Mouse (Mus musculus): ENCODE data around the gene Nxf3. TPM values are rescaled to one million over a fixed set of nuclear protein-coding genes. Genes with fewer than 3 reads are reported as not detected.

Gene Nxf3
- 0.09 TPM in 1 of 2 replicates, not detected in the other for polyA plus RNA-seq (2015; fragmentation: Nextera tagmentation; extraction: Ambion mirVana)

- Histone ChIP-seq H3K36me3 (ENCODE audit: control insufficient read depth, insufficient read depth) (no peaks in the 10 kb centered on the region), H3K4me1 (replicated peaks; ENCODE audit: control insufficient read depth, insufficient read depth, low read length) (no peaks in the 10 kb centered on the region), H3K9me3 (ENCODE audit: control insufficient read depth, low read length) (no peaks in the 10 kb centered on the region), H3K27ac (ENCODE audit: low read length) (no peak within 1 kb of the TSS), H3K27me3 (replicated peaks; ENCODE audit: control insufficient read depth, insufficient read depth, low read length) (no peaks in the 10 kb centered on the region), H3K9ac (replicated peaks; ENCODE audit: low read depth, low read length) (no peak within 1 kb of the TSS), H3K4me3 (replicated peaks; ENCODE audit: low read length) (no peak within 1 kb of the TSS), H3K4me2 (ENCODE audit: low read length) (no peak within 1 kb of the TSS)
- ATAC-seq, result no peak
- 87% methylated on average over 9 of the region's 9 CpGs for WGBS
Observed at GRCm38 (mm10) chrX:136085155-136085554, at the start of gene Nxf3. TSS of gene Nxf3 (minus strand) at chrX:136085255.

GRCm38 (mm10) chrX:136127744-136128064 lies 42.6 kb upstream of the Nxf3 start:
- 20% methylated on average over 5 of the region's 5 CpGs for WGBS
- Histone ChIP-seq H3K9me3 (ENCODE audit: control insufficient read depth, low read length) (no peaks in the 10 kb centered on the region), H3K4me1 (replicated peaks; ENCODE audit: control insufficient read depth, insufficient read depth, low read length) (no peaks in the 10 kb centered on the region), H3K27me3 (replicated peaks; ENCODE audit: control insufficient read depth, insufficient read depth, low read length) (no peaks in the 10 kb centered on the region), H3K4me3 (replicated peaks; ENCODE audit: low read length) (no peak overlapping the region), H3K4me2 (ENCODE audit: low read length) (no peak overlapping the region), H3K36me3 (ENCODE audit: control insufficient read depth, insufficient read depth) (no peaks in the 10 kb centered on the region), H3K9ac (replicated peaks; ENCODE audit: low read depth, low read length) (no peak overlapping the region), H3K27ac (ENCODE audit: low read length) (no peak overlapping the region)
- no peak for ATAC-seq

DNA sequence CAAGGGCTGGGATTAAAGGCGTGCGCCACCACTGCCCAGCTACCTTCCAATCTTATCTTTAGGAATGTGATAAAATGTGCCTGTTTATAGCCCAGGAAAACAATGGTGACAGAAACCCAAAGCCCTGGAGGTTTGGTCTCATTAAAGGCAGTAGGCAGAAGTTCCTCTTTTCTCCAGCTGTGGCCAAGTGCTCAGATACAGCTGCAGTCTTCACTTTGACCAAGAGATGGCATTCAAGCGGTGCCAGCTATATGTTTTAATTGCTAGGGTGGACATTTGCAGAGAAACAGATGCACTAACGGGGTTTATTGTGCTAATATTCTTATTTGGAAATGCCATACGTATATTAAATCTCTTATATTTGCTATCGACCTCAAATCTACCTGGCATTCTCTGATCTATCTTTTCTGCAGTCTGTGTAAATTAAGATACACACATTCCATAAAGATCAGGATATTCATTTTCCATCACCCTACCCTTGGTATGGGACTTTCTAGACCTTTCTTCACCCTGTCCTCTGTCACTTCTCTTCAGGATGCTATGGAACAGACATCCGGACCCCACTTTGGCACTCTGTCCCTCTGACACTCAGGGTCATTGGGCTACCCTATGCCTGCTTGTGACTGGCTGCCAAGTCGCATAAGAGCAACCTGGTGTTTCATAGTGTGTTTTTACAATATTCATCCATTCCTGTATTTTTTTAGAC lies 42.1 kb upstream of the Nxf3 start:
- Histone ChIP-seq H3K4me2 (ENCODE audit: low read length) (no peak overlapping the region), H3K4me1 (replicated peaks; ENCODE audit: control insufficient read depth, insufficient read depth, low read length) (no peaks in the 10 kb centered on the region), H3K4me3 (replicated peaks; ENCODE audit: low read length) (no peak overlapping the region), H3K36me3 (ENCODE audit: control insufficient read depth, insufficient read depth) (no peaks in the 10 kb centered on the region), H3K9ac (replicated peaks; ENCODE audit: low read depth, low read length) (no peak overlapping the region), H3K27ac (ENCODE audit: low read length) (no peak overlapping the region), H3K9me3 (ENCODE audit: control insufficient read depth, low read length) (no peaks in the 10 kb centered on the region), H3K27me3 (replicated peaks; ENCODE audit: control insufficient read depth, insufficient read depth, low read length) (no peaks in the 10 kb centered on the region)
- no peak for ATAC-seq
- 59% methylated on average over 8 of the region's 8 CpGs for WGBS

DNA sequence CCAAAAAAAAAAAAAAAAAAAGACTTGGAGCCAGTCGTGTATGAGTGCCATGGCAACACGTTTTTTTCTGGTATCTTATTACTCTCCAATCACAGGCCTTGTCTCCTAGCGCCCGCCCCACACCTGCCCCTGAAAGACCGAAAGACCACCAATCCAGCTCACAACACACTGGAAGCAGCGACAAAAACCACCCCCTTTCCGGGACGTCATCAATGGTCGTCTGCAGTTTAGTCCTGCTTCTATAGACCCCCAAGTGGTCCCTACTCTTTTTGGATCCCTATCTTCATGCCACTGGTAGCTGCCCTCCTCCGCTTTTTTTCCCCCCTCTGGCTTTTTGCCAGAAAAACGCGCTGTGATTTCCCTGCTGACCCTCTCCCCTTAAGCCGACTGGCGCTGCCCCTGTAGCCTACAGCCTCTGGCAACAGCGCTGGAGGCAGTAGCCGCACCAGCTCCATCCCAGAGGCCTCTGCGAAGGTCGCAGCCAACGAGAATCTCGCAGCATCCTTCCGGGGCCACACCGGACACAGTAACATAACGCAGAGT lies 30.4 kb upstream of the Nxf3 start:
- no peaks in the 10 kb centered on the region; the same call in 1 of the 2 replicates for H3K27me3 ChIP-seq (replicated peaks; ENCODE audit: control insufficient read depth, insufficient read depth, low read length)
- ATAC-seq, result peak; percentile 99
- peak overlapping the region; percentile 56 for H3K4me2 ChIP-seq (ENCODE audit: low read length)
- H3K9ac ChIP-seq (replicated peaks; ENCODE audit: low read depth, low read length), result peak overlapping the region; percentile 55
- 15% methylated on average over 23 of the region's 23 CpGs for WGBS
- no peaks in the 10 kb centered on the region for H3K9me3 ChIP-seq (ENCODE audit: control insufficient read depth, low read length)
- H3K36me3 ChIP-seq (ENCODE audit: control insufficient read depth, insufficient read depth), result no peaks in the 10 kb centered on the region
- no peaks in the 10 kb centered on the region for H3K4me1 ChIP-seq (replicated peaks; ENCODE audit: control insufficient read depth, insufficient read depth, low read length)
- H3K4me3 ChIP-seq (replicated peaks; ENCODE audit: low read length), result peak overlapping the region; percentile 51
- peak overlapping the region; percentile 80 for H3K27ac ChIP-seq (ENCODE audit: low read length)

- 39% methylated on average over 4 of the region's 4 CpGs for WGBS
- H3K27me3 ChIP-seq (replicated peaks; ENCODE audit: control insufficient read depth, insufficient read depth, low read length), result no peaks in the 10 kb centered on the region; the same call in 1 of the 2 replicates
- H3K4me1 ChIP-seq (replicated peaks; ENCODE audit: control insufficient read depth, insufficient read depth, low read length), result no peaks in the 10 kb centered on the region
- no peak overlapping the region for H3K27ac ChIP-seq (ENCODE audit: low read length)
- peak; percentile 13; the same call in 1 of the 2 replicates for ATAC-seq
- no peaks in the 10 kb centered on the region for H3K36me3 ChIP-seq (ENCODE audit: control insufficient read depth, insufficient read depth)
- peak overlapping the region; percentile 51 for H3K4me3 ChIP-seq (replicated peaks; ENCODE audit: low read length)
- no peak overlapping the region for H3K9ac ChIP-seq (replicated peaks; ENCODE audit: low read depth, low read length)
- peak overlapping the region; percentile 56 for H3K4me2 ChIP-seq (ENCODE audit: low read length)
- no peaks in the 10 kb centered on the region for H3K9me3 ChIP-seq (ENCODE audit: control insufficient read depth, low read length)
Observed at GRCm38 (mm10) chrX:136115015-136115414, 30.0 kb upstream of the Nxf3 start.

DNA sequence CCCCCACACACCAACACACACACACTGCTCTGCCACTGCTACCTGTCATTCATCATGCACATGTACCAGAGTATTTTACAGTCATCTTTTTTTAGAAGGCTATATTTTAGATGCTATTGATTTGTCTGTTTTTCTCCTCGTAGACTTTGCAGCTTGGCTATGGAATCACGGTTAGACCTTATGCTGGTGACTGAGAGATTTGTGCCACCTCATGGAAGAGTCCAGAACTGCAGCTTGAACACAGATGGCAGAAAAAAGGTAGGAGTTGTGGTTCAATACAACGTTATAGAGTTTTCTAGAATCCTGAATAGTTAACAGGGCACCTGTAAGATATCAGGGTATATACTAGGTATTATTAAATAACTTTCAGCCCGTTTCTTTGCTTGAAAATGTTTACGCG lies 22.9 kb upstream of the Nxf3 start:
- Histone ChIP-seq H3K27me3 (replicated peaks; ENCODE audit: control insufficient read depth, insufficient read depth, low read length) (no peaks in the 10 kb centered on the region), H3K9me3 (ENCODE audit: control insufficient read depth, low read length) (no peaks in the 10 kb centered on the region), H3K4me3 (replicated peaks; ENCODE audit: low read length) (no peak overlapping the region), H3K4me2 (ENCODE audit: low read length) (no peak overlapping the region), H3K9ac (replicated peaks; ENCODE audit: low read depth, low read length) (no peak overlapping the region), H3K4me1 (replicated peaks; ENCODE audit: control insufficient read depth, insufficient read depth, low read length) (no peaks in the 10 kb centered on the region), H3K36me3 (ENCODE audit: control insufficient read depth, insufficient read depth) (no peaks in the 10 kb centered on the region), H3K27ac (ENCODE audit: low read length) (no peak overlapping the region)
- WGBS, result 41% methylated on average over 6 of the region's 6 CpGs
- ATAC-seq, result peak; percentile 75

DNA sequence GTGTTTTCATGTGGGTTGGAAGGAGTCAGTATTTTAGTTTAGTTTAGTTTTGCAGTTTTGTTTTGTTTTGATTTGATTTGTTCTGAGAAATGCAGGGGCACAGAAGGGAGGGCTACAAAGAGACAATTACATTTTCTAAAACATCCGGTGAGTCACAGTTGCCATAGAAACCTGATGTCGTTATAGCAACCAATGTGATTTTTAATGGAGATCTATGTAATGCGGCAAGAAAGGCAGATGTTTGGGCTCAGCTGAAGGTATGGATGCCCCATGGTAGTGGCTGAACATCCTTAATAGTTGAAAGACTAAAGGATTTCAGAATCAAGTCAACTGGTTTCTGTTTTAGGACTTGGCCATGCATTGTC lies 19.7 kb upstream of the Nxf3 start:
- no peaks in the 10 kb centered on the region for H3K27me3 ChIP-seq (replicated peaks; ENCODE audit: control insufficient read depth, insufficient read depth, low read length)
- WGBS, result 33% methylated on average over 3 of the region's 3 CpGs
- no peak overlapping the region for H3K27ac ChIP-seq (ENCODE audit: low read length)
- no peak overlapping the region for H3K4me2 ChIP-seq (ENCODE audit: low read length)
- H3K4me1 ChIP-seq (replicated peaks; ENCODE audit: control insufficient read depth, insufficient read depth, low read length), result no peaks in the 10 kb centered on the region
- no peaks in the 10 kb centered on the region for H3K36me3 ChIP-seq (ENCODE audit: control insufficient read depth, insufficient read depth)
- no peak overlapping the region for H3K9ac ChIP-seq (replicated peaks; ENCODE audit: low read depth, low read length)
- peak; percentile 67 for ATAC-seq
- H3K4me3 ChIP-seq (replicated peaks; ENCODE audit: low read length), result no peak overlapping the region
- H3K9me3 ChIP-seq (ENCODE audit: control insufficient read depth, low read length), result no peaks in the 10 kb centered on the region

DNA sequence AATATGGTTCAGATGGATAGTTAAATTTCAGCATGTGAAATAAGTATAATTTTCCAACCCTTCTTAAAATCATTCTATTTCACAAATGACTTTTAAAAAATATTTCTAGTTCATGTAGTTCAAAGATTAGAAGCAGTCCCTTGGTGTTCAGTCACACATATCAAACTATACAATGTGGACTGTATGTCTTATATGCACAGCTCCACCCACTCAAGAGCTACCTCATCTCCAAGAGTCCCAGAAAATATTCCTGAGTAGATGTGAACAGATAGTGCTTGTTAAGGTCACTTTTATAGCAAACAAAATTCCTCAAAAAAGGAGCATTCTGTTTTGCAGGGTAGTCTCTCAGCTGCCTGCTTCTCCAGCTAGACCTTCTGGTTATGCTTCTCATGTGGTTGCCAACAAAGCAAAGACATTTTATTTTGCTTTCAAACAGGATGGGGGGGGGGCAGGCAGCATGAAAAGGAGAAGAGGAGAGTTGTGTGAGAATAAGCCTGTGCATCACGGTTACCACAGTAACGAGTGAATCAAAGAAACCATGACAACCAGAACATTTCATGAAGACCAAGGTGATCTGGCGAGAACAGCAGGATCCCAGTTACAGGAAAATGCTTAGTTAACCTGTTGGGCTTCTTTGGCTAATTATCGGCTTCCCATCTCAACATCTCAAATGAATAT lies 19.1 kb upstream of the Nxf3 start:
- ATAC-seq, result peak; percentile 70
- Histone ChIP-seq H3K9ac (replicated peaks; ENCODE audit: low read depth, low read length) (no peak overlapping the region), H3K4me1 (replicated peaks; ENCODE audit: control insufficient read depth, insufficient read depth, low read length) (no peaks in the 10 kb centered on the region), H3K36me3 (ENCODE audit: control insufficient read depth, insufficient read depth) (no peaks in the 10 kb centered on the region), H3K4me2 (ENCODE audit: low read length) (no peak overlapping the region), H3K9me3 (ENCODE audit: control insufficient read depth, low read length) (no peaks in the 10 kb centered on the region), H3K27me3 (replicated peaks; ENCODE audit: control insufficient read depth, insufficient read depth, low read length) (no peaks in the 10 kb centered on the region), H3K4me3 (replicated peaks; ENCODE audit: low read length) (no peak overlapping the region), H3K27ac (ENCODE audit: low read length) (no peak overlapping the region)
- 30% methylated on average over 4 of the region's 4 CpGs for WGBS

- no peak overlapping the region for H3K4me3 ChIP-seq (replicated peaks; ENCODE audit: low read length)
- H3K9me3 ChIP-seq (ENCODE audit: control insufficient read depth, low read length), result no peaks in the 10 kb centered on the region
- peak; percentile 72 for ATAC-seq
- WGBS, result 44% methylated on average over 2 of the region's 2 CpGs
- H3K4me2 ChIP-seq (ENCODE audit: low read length), result no peak overlapping the region
- no peaks in the 10 kb centered on the region for H3K36me3 ChIP-seq (ENCODE audit: control insufficient read depth, insufficient read depth)
- H3K9ac ChIP-seq (replicated peaks; ENCODE audit: low read depth, low read length), result no peak overlapping the region
- H3K27me3 ChIP-seq (replicated peaks; ENCODE audit: control insufficient read depth, insufficient read depth, low read length), result no peaks in the 10 kb centered on the region
- H3K4me1 ChIP-seq (replicated peaks; ENCODE audit: control insufficient read depth, insufficient read depth, low read length), result no peaks in the 10 kb centered on the region
- no peak overlapping the region for H3K27ac ChIP-seq (ENCODE audit: low read length)
Observed at GRCm38 (mm10) chrX:136094421-136094820, 9.4 kb upstream of the Nxf3 start.

All from forebrain, embryonic 16.5 days (tissue).